Mouse (Mus musculus) ES-E14 (cell line): ENCODE measurements around the gene Stat4. TPM values are rescaled to one million over a fixed set of nuclear protein-coding genes. Genes with fewer than 3 reads are reported as not detected.

Source experiments
- DNase-seq: peaks from one replicate; pipeline ENCODE4 v3.0.0-alpha.2; 2013; ENCODE audit warnings: low read depth, low spot score
- H3K27ac ChIP-seq: 2 replicates; pipeline ENCODE4 v1.5.1; 2012; ENCODE audit warnings: low read depth, mild to moderate bottlenecking, low read length, moderate library complexity, mixed read lengths; ENCODE audit not compliant: poor library complexity, insufficient read depth, severe bottlenecking
- H3K36me3 ChIP-seq: 2 replicates; pipeline ENCODE4 v1.6.1; 2012; ENCODE audit warnings: mild to moderate bottlenecking, low read length, moderate library complexity, mixed read lengths; ENCODE audit not compliant: control insufficient read depth, poor library complexity, insufficient read depth, severe bottlenecking
- H3K4me1 ChIP-seq, 2 experiments: fragments of 150-350 bp in 1 of 2; sonication (generic) in 1 of 2; 2 replicates each; pipeline ENCODE4 v1.6.1; 2012; ENCODE audit warnings: low read length in 2 of 2, mild to moderate bottlenecking in 1 of 2, mixed read lengths in 1 of 2; ENCODE audit not compliant: control insufficient read depth in 2 of 2, insufficient read depth in 2 of 2, poor library complexity in 1 of 2
- H3K4me3 ChIP-seq, 2 experiments: fragments of 150-350 bp in 1 of 2; sonication (generic) in 1 of 2; 2 replicates each; pipeline ENCODE4 v1.5.1; 2012; ENCODE audit warnings: low read length in 2 of 2, low read depth in 1 of 2, mild to moderate bottlenecking in 1 of 2, mixed read lengths in 1 of 2; ENCODE audit not compliant: insufficient read depth in 1 of 2, poor library complexity in 1 of 2, severe bottlenecking in 1 of 2
- H3K9ac ChIP-seq: 2 replicates; pipeline ENCODE4 v1.6.1; 2012; ENCODE audit warnings: low read depth, mild to moderate bottlenecking, low read length, mixed read lengths; ENCODE audit not compliant: poor library complexity, insufficient read depth, severe bottlenecking
- H3K9me3 ChIP-seq: fragments of 150-350 bp; sonication (generic); 2 replicates; pipeline ENCODE4 v1.6.1; 2012; ENCODE audit warnings: low read depth, mild to moderate bottlenecking, low read length; ENCODE audit not compliant: control insufficient read depth, insufficient read depth
- CHD2 ChIP-seq: IDR thresholded peaks from 2 replicates; pipeline ENCODE4 v1.6.1; 2014; ENCODE audit warnings: mild to moderate bottlenecking, low read depth, low read length, inconsistent platforms
- HCFC1 ChIP-seq: IDR thresholded peaks from 2 replicates; pipeline ENCODE4 v1.6.1; 2012; ENCODE audit warnings: low read length, inconsistent platforms, borderline replicate concordance; ENCODE audit not compliant: insufficient read depth
- MAFK ChIP-seq: IDR thresholded peaks from 2 replicates; pipeline ENCODE4 v1.6.1; 2014; ENCODE audit warnings: mild to moderate bottlenecking, low read depth, low read length, inconsistent platforms; ENCODE audit not compliant: insufficient read depth
- ZC3H11A ChIP-seq: IDR thresholded peaks from 2 replicates; pipeline ENCODE4 v1.6.1; 2012; ENCODE audit warnings: low read depth, mild to moderate bottlenecking, inconsistent platforms, low read length, borderline replicate concordance
- ZNF384 ChIP-seq: IDR thresholded peaks from 2 replicates; pipeline ENCODE4 v1.6.1; 2012; ENCODE audit warnings: low read depth, low read length, inconsistent platforms
- in situ Hi-C, 2 experiments: fragments of 600-800 bp; cut with MboI; formaldehyde crosslinking; loops; one replicate each; pipeline ENCODE4 v1.15.1; 2025; ENCODE audit warnings: low sequenced_read_pairs in 2 of 2, inconsistent platforms in 1 of 2; ENCODE audit not compliant: unreplicated experiment in 2 of 2
- total RNA-seq: library from RNA; depleted of rRNA; stranded (reverse); fragments of 300-350 nt; gene quantifications from 2 replicates; pipeline ENCODE4 v1.2.3, GENCODE M21; 2012

The Stat4 gene
- total RNA-seq, 1 experiment: 3.8 TPM

DNA sequence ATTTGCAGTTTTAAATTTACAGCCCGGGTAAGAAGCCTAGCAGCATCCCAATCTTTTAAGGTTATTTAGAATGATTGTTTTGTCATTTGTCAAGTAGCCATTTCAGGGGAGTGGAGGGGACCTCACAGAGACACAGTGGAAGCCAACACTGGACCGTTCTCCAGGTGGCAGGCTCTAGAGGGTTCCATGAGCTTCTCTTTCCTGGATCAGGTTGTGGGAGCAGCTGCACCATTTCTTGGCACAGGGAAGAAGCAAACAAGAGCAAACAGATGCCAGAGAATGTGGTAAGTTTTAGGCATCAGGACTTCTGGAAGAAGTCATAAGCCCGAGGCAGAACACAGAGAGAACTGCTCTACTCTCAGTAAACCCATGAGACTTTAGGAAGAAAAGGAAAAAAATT, 129.5 kb downstream of the Stat4 start:
- H3K4me1 ChIP-seq: peaks cover 0 to 4% of the 10 kb centered on the region in 2 experiments; a peak in 1 of 4 replicates
- no peaks in the 10 kb centered on the region for H3K36me3 ChIP-seq
- no peak for DNase-seq
- H3K9ac ChIP-seq: no peak overlapping the region
- H3K9me3 ChIP-seq: no peaks in the 10 kb centered on the region
- no peak for TF ChIP-seq MAFK
- no peak for TF ChIP-seq ZC3H11A
- TF ChIP-seq ZNF384: no peak
- TF ChIP-seq CHD2: no peak
- no peak for TF ChIP-seq HCFC1
- H3K4me3 ChIP-seq: no peak overlapping the region
- no peak overlapping the region for H3K27ac ChIP-seq
- in situ Hi-C loops: no loop called here

DNA sequence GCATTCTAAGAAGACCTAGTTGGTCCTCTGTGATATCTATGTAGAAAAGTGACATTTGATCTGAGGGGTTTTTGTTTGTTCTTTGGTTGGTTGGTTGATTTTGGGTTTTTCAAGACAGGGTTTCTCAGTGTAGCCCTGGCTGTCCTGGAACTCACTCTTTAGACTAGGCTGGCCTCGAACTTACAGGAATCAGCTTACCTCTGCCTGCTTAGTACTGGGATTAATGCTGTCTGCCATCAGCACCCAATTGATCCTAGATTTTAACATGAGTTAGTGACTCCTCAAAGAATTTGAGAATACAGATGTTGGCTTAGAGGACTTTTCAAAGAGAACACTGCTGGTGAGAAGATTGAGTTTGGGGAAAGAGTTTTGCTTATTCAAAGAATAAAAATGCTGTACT, 130.8 kb downstream of the Stat4 start:
- H3K4me3 ChIP-seq: no peak overlapping the region
- H3K36me3 ChIP-seq: no peaks in the 10 kb centered on the region
- no peaks in the 10 kb centered on the region for H3K9me3 ChIP-seq
- in situ Hi-C loops: no loop called here
- TF ChIP-seq ZC3H11A (no peak), CHD2 (no peak), HCFC1 (no peak), MAFK (no peak), ZNF384 (no peak)
- no peak overlapping the region for H3K27ac ChIP-seq
- DNase-seq: no peak
- H3K9ac ChIP-seq: no peak overlapping the region
- peaks cover 0 to 4% of the 10 kb centered on the region in 2 experiments; a peak in 1 of 4 replicates for H3K4me1 ChIP-seq

DNA sequence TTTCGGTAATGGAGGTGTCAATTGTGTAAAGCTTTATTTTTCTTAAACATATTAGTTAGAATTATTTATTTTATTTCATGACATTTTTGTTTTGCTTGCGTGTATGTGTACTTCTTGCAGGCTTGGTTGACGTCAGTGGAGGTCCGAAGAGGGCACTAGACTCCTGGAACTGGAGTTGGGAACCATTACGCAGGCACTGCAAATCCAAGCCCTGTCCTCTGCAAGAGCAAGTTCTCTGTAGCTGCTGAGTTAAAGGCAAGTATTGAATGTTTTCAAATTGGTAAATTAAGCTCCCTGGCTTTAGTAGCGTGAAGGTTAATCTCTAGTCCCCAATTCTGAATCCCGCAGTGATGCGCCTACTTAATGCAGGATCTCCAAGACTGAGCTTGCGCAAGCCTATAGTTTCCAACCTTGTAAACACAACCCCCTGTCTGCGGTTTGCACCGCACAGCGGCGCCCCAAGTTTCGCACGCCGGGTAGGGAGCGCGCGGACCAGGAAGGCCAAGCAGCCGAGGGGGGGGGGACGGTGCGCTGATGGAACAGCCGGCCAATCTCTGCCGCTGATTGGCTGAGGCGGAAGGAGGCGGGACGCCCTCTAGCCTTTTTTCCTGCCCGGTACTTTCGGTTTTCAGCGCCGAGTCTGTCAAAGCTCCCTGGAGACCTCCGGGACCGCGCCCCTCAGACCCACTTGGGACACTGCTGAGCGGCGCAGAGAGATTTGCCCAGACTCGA, 132.1 kb downstream of the Stat4 start, which contains the start of gene Stat1:
Gene Stat1, plus strand, starts transcription at position 581 of the 732 bp plus-strand sequence.
- Histone ChIP-seq H3K4me3 (peak within 1 kb of the TSS; percentile 69 to 80), H3K36me3 (no peaks in the 10 kb centered on the region), H3K9ac (peak within 1 kb of the TSS; percentile 53), H3K4me1 (0 out of 4 replicates have a peak, but pooled peaks cover 0 to 4% of the 10 kb centered on the region in 2 experiments), H3K9me3 (no peaks in the 10 kb centered on the region), H3K27ac (no peak within 1 kb of the TSS)
- in situ Hi-C loops: no loop called here
- TF ChIP-seq CHD2 (no peak), ZC3H11A (peak; percentile 50; the same call in 1 of the 2 replicates)
- DNase-seq: peak; percentile 85

DNA sequence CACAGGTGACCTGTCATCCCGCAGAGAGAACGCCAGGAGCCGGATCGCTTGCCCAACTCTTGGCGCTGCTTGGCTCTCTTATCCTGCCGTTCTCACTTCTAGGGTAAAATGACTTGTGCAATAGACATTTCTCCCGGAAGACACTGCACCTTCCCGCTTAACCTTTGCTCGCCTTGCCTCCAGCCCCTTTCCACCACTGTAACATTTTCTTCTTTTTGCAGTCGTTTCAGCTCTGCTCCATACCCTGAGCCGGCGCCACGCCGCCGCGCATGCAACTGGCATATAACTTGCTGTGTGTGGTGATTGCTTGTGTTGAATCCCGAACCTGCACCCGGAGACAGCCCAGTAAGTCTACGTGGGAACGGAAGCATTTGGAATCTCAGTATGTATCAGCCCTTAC, 132.7 kb downstream of the Stat4 start:
- Histone ChIP-seq H3K4me3 (peak overlapping the region; percentile 69 to 80), H3K9me3 (no peaks in the 10 kb centered on the region), H3K4me1 (0 out of 4 replicates have a peak, but pooled peaks cover 0 to 4% of the 10 kb centered on the region in 2 experiments), H3K9ac (peak overlapping the region; percentile 29), H3K36me3 (no peaks in the 10 kb centered on the region), H3K27ac (no peak overlapping the region)
- in situ Hi-C loops: no loop called here
- TF ChIP-seq ZNF384: no peak
- no peak for DNase-seq

DNA sequence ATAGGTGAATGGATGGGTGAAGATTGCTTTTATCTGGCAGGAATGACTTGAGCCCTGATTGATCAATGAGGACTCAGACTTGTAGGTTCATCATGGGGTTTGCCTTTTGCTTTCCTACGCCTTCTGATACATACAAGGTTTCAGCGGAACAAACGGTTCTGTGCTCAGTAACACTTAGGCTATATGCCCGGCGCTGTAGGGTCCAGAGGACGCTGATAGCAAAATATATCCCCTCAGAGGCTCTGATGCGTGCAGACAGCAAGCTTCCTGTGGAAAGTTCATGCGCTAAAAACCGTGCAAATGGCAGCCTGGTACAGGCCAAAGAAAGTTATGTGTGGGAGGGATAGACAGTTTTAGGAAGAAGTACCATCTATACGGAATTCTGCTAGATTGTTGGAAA, 133.2 kb downstream of the Stat4 start:
- no peaks in the 10 kb centered on the region for H3K9me3 ChIP-seq
- peak overlapping the region; percentile 69 to 80; a peak in 3 of 4 replicates for H3K4me3 ChIP-seq
- DNase-seq: no peak
- no peak overlapping the region for H3K9ac ChIP-seq
- H3K36me3 ChIP-seq: no peaks in the 10 kb centered on the region
- no peak for TF ChIP-seq CHD2
- no peak for TF ChIP-seq ZNF384
- no peak for TF ChIP-seq HCFC1
- TF ChIP-seq MAFK: no peak
- TF ChIP-seq ZC3H11A: no peak
- in situ Hi-C loops: no loop called here
- 0 out of 4 replicates have a peak, but pooled peaks cover 0 to 4% of the 10 kb centered on the region in 2 experiments for H3K4me1 ChIP-seq
- H3K27ac ChIP-seq: no peak overlapping the region
